Mouse (Mus musculus) heart, adult 2 months (tissue): ENCODE data around the gene Gm7102.

Experiments
- CTCF ChIP-seq: fragments of 200-600 bp; IDR thresholded peaks from 2 replicates; pipeline ENCODE4 v1.8.1; 2022; ENCODE audit warnings: antibody characterized with exemption, mild to moderate bottlenecking, moderate library complexity
- POLR2A ChIP-seq: fragments of 200-500 bp; IDR thresholded peaks from 2 replicates; pipeline ENCODE4 v1.6.1; 2011; ENCODE audit warnings: mild to moderate bottlenecking, low read depth, low read length, control low read depth; ENCODE audit not compliant: insufficient read depth

- TF ChIP-seq CTCF (no peak), POLR2A (no peak)
Measured at GRCm38 (mm10) chr19:61175756-61176324, at the start of gene Gm7102.
